Mouse (Mus musculus) MEL (cell line): ENCODE results near the gene Best1.

Experiments
- CTCF ChIP-seq, 3 experiments: IDR thresholded peaks in 2 of 3; conservative IDR thresholded peaks in 1 of 3; 2 replicates each; pipeline ENCODE4 v1.5.1; 2011 to 2012; ENCODE audit warnings: low read length in 3 of 3, low read depth in 2 of 3, mild to moderate bottlenecking in 2 of 3, improper control_type of control experiment in 1 of 3, inconsistent platforms in 1 of 3, mixed read lengths in 1 of 3, moderate library complexity in 1 of 3; ENCODE audit not compliant: control insufficient read depth in 1 of 3, insufficient read depth in 1 of 3, poor library complexity in 1 of 3, severe bottlenecking in 1 of 3
- E2F4 ChIP-seq: IDR thresholded peaks from 2 replicates; pipeline ENCODE4 v1.6.1; 2011; ENCODE audit warnings: low read depth, low read length, improper control_type of control experiment, borderline replicate concordance
- GABPA ChIP-seq: IDR thresholded peaks from 2 replicates; pipeline ENCODE4 v1.6.1; 2012; ENCODE audit warnings: low read depth, mild to moderate bottlenecking, inconsistent platforms, low read length, improper control_type of control experiment, moderate library complexity
- HCFC1 ChIP-seq: IDR thresholded peaks from 2 replicates; pipeline ENCODE4 v1.6.1; 2012; ENCODE audit warnings: low read depth, mild to moderate bottlenecking, inconsistent platforms, low read length, improper control_type of control experiment, moderate library complexity
- MAX ChIP-seq: IDR thresholded peaks from 2 replicates; pipeline ENCODE4 v1.6.1; 2011; ENCODE audit warnings: low read length, improper control_type of control experiment
- MAZ ChIP-seq: IDR thresholded peaks from 2 replicates; pipeline ENCODE4 v1.6.1; 2012; ENCODE audit warnings: low read depth, mild to moderate bottlenecking, inconsistent platforms, low read length, improper control_type of control experiment
- POLR2A ChIP-seq, 2 experiments: IDR thresholded peaks; 2 replicates each; pipeline ENCODE4 v1.6.1; 2011 to 2012; ENCODE audit warnings: low read length in 2 of 2, mild to moderate bottlenecking in 2 of 2, control low read depth in 1 of 2, improper control_type of control experiment in 1 of 2, low read depth in 1 of 2, moderate library complexity in 1 of 2; ENCODE audit not compliant: control insufficient read depth in 1 of 2, insufficient read depth in 1 of 2, poor library complexity in 1 of 2
- RCOR1 ChIP-seq: IDR thresholded peaks from 2 replicates; pipeline ENCODE4 v1.6.1; 2012; ENCODE audit warnings: low read depth, mild to moderate bottlenecking, inconsistent platforms, low read length, improper control_type of control experiment
- SIN3A ChIP-seq: IDR thresholded peaks from 2 replicates; pipeline ENCODE4 v1.6.1; 2012; ENCODE audit warnings: low read length, improper control_type of control experiment, inconsistent platforms
- SMC3 ChIP-seq: IDR thresholded peaks from 2 replicates; pipeline ENCODE4 v1.6.1; 2011; ENCODE audit warnings: low read depth, low read length, improper control_type of control experiment
- TBP ChIP-seq: IDR thresholded peaks from 2 replicates; pipeline ENCODE4 v1.8.0; 2011; ENCODE audit warnings: low read depth, low read length, improper control_type of control experiment
- USF2 ChIP-seq, 2 experiments: IDR thresholded peaks; 2 replicates each; pipeline ENCODE4 v1.6.1; 2011 to 2012; ENCODE audit warnings: improper control_type of control experiment in 2 of 2, low read length in 2 of 2, borderline replicate concordance in 1 of 2, inconsistent platforms in 1 of 2, low read depth in 1 of 2, mild to moderate bottlenecking in 1 of 2; ENCODE audit not compliant: insufficient read depth in 1 of 2

GRCm38 (mm10) chr19:9989171-9989883, 12.1 kb downstream of the Best1 start:
- TF ChIP-seq E2F4 = no peak
- peak; percentile 70 to 77 (median 76) for TF ChIP-seq CTCF (IDR thresholded peaks at IDR 0.05 in 2 of 3, conservative IDR thresholded peaks at IDR 0.05 in 1 of 3; ENCODE audit: control insufficient read depth in 1 of 3, insufficient read depth in 1 of 3, low read depth in 2 of 3, low read length in 3 of 3, poor library complexity in 1 of 3, severe bottlenecking in 1 of 3)
- no peak for TF ChIP-seq SIN3A
- TF ChIP-seq GABPA = no peak
- no peak for TF ChIP-seq POLR2A (IDR thresholded peaks at IDR 0.05; ENCODE audit: control insufficient read depth in 1 of 2, insufficient read depth in 1 of 2, low read depth in 1 of 2, low read length in 2 of 2, poor library complexity in 1 of 2)
- TF ChIP-seq HCFC1 = no peak
- TF ChIP-seq RCOR1 = no peak
- no peak for TF ChIP-seq MAZ
- TF ChIP-seq TBP = no peak
- no peak for TF ChIP-seq USF2 (IDR thresholded peaks at IDR 0.05; ENCODE audit: borderline replicate concordance in 1 of 2, insufficient read depth in 1 of 2, low read depth in 1 of 2, low read length in 2 of 2)
- peak; percentile 88 for TF ChIP-seq SMC3
- TF ChIP-seq MAX = no peak
